Mouse (Mus musculus): ENCODE data around the gene Dthd1. TPM values are rescaled to one million over a fixed set of nuclear protein-coding genes. Genes with fewer than 3 reads are reported as not detected.
A peak's percentile ranks its signal among the peaks of the same experiment; 100 is the strongest.

The Dthd1 gene
- polyA plus RNA-seq, 1 experiment, result 0.05 TPM

- Histone ChIP-seq H3K4me1 (replicated peaks; ENCODE audit: control insufficient read depth, insufficient read depth, low read length) (peaks cover 3% of the 10 kb centered on the region), H3K4me3 (ENCODE audit: control insufficient read depth, insufficient read depth, low read length) (no peak overlapping the region), H3K27me3 (ENCODE audit: control insufficient read depth, insufficient read depth, low read length) (no peaks in the 10 kb centered on the region), H3K36me3 (ENCODE audit: control insufficient read depth, insufficient read depth, low read length) (no peaks in the 10 kb centered on the region), H3K27ac (ENCODE audit: control insufficient read depth, insufficient read depth, low read length) (no peak overlapping the region; the same call in 1 of the 2 replicates)
- WGBS, result 0% methylated on average over 2 of the region's 2 CpGs
- TF ChIP-seq CTCF (IDR thresholded peaks at IDR 0.05; ENCODE audit: borderline replicate concordance, control insufficient read depth, extremely low read depth, insufficient read depth, low read length, poor library complexity) (no peak), POLR2A (IDR thresholded peaks at IDR 0.05; ENCODE audit: control insufficient read depth, extremely low read depth, insufficient read depth, low read length, poor library complexity) (no peak)
- DNase-seq, result peak; percentile 67
Observed at GRCm38 (mm10) chr5:62858282-62858681, 44.7 kb downstream of the Dthd1 start.

GRCm38 (mm10) chr5:62864348-62864747 is 50.7 kb downstream of the Dthd1 start:
- WGBS, result 75% methylated on average over 3 of the region's 3 CpGs
- Histone ChIP-seq H3K27ac (ENCODE audit: control insufficient read depth, insufficient read depth, low read length) (no peak overlapping the region), H3K4me1 (replicated peaks; ENCODE audit: control insufficient read depth, insufficient read depth, low read length) (no peaks in the 10 kb centered on the region), H3K27me3 (ENCODE audit: control insufficient read depth, insufficient read depth, low read length) (no peaks in the 10 kb centered on the region), H3K4me3 (ENCODE audit: control insufficient read depth, insufficient read depth, low read length) (no peak overlapping the region), H3K36me3 (ENCODE audit: control insufficient read depth, insufficient read depth, low read length) (no peaks in the 10 kb centered on the region)
- no peak for DNase-seq
- TF ChIP-seq CTCF (IDR thresholded peaks at IDR 0.05; ENCODE audit: borderline replicate concordance, control insufficient read depth, extremely low read depth, insufficient read depth, low read length, poor library complexity) (no peak), POLR2A (IDR thresholded peaks at IDR 0.05; ENCODE audit: control insufficient read depth, extremely low read depth, insufficient read depth, low read length, poor library complexity) (no peak)

GRCm38 (mm10) chr5:62867003-62867402 is 53.4 kb downstream of the Dthd1 start:
- Histone ChIP-seq H3K4me1 (replicated peaks; ENCODE audit: control insufficient read depth, insufficient read depth, low read length) (no peaks in the 10 kb centered on the region), H3K4me3 (ENCODE audit: control insufficient read depth, insufficient read depth, low read length) (no peak overlapping the region)
- TF ChIP-seq CTCF (IDR thresholded peaks at IDR 0.05; ENCODE audit: borderline replicate concordance, control insufficient read depth, extremely low read depth, insufficient read depth, low read length, poor library complexity) (no peak), POLR2A (IDR thresholded peaks at IDR 0.05; ENCODE audit: control insufficient read depth, extremely low read depth, insufficient read depth, low read length, poor library complexity) (no peak)

GRCm38 (mm10) chr5:62879530-62879929 is 65.9 kb downstream of the Dthd1 start:
- no peak for DNase-seq
- Histone ChIP-seq H3K36me3 (ENCODE audit: control insufficient read depth, insufficient read depth, low read length) (no peaks in the 10 kb centered on the region), H3K27ac (ENCODE audit: control insufficient read depth, insufficient read depth, low read length) (no peak overlapping the region), H3K27me3 (ENCODE audit: control insufficient read depth, insufficient read depth, low read length) (no peaks in the 10 kb centered on the region), H3K4me1 (replicated peaks; ENCODE audit: control insufficient read depth, insufficient read depth, low read length) (no peaks in the 10 kb centered on the region), H3K4me3 (ENCODE audit: control insufficient read depth, insufficient read depth, low read length) (no peak overlapping the region)
- 69% methylated on average over 1 of the region's 1 CpGs for WGBS
- TF ChIP-seq POLR2A (IDR thresholded peaks at IDR 0.05; ENCODE audit: control insufficient read depth, extremely low read depth, insufficient read depth, low read length, poor library complexity) (no peak), CTCF (IDR thresholded peaks at IDR 0.05; ENCODE audit: borderline replicate concordance, control insufficient read depth, extremely low read depth, insufficient read depth, low read length, poor library complexity) (no peak)

More at GRCm38 (mm10) chr5:62867003-62867402, 53.4 kb downstream of the Dthd1 start:
- no peak for DNase-seq
- Histone ChIP-seq H3K36me3 (ENCODE audit: control insufficient read depth, insufficient read depth, low read length) (no peaks in the 10 kb centered on the region), H3K27ac (ENCODE audit: control insufficient read depth, insufficient read depth, low read length) (no peak overlapping the region), H3K27me3 (ENCODE audit: control insufficient read depth, insufficient read depth, low read length) (no peaks in the 10 kb centered on the region)

- H3K27ac ChIP-seq (ENCODE audit: control insufficient read depth, insufficient read depth, low read length), result no peak overlapping the region
- no peaks in the 10 kb centered on the region for H3K4me1 ChIP-seq (replicated peaks; ENCODE audit: control insufficient read depth, insufficient read depth, low read length)
- H3K27me3 ChIP-seq (ENCODE audit: control insufficient read depth, insufficient read depth, low read length), result no peaks in the 10 kb centered on the region
- TF ChIP-seq CTCF (IDR thresholded peaks at IDR 0.05; ENCODE audit: borderline replicate concordance, control insufficient read depth, extremely low read depth, insufficient read depth, low read length, poor library complexity) (no peak), POLR2A (IDR thresholded peaks at IDR 0.05; ENCODE audit: control insufficient read depth, extremely low read depth, insufficient read depth, low read length, poor library complexity) (no peak)
- no peak overlapping the region for H3K4me3 ChIP-seq (ENCODE audit: control insufficient read depth, insufficient read depth, low read length)
- WGBS, result 79% methylated on average over 3 of the region's 3 CpGs
- DNase-seq, result peak; percentile 21
- no peaks in the 10 kb centered on the region for H3K36me3 ChIP-seq (ENCODE audit: control insufficient read depth, insufficient read depth, low read length)
Observed at GRCm38 (mm10) chr5:62895326-62895725, 81.7 kb downstream of the Dthd1 start.

- 92% methylated on average over 2 of the region's 2 CpGs for WGBS
- H3K27ac ChIP-seq (ENCODE audit: control insufficient read depth, insufficient read depth, low read length), result no peak overlapping the region
- H3K36me3 ChIP-seq (ENCODE audit: control insufficient read depth, insufficient read depth, low read length), result no peaks in the 10 kb centered on the region
- no peak for DNase-seq
- H3K27me3 ChIP-seq (ENCODE audit: control insufficient read depth, insufficient read depth, low read length), result no peaks in the 10 kb centered on the region
- TF ChIP-seq CTCF (IDR thresholded peaks at IDR 0.05; ENCODE audit: borderline replicate concordance, control insufficient read depth, extremely low read depth, insufficient read depth, low read length, poor library complexity) (no peak), POLR2A (IDR thresholded peaks at IDR 0.05; ENCODE audit: control insufficient read depth, extremely low read depth, insufficient read depth, low read length, poor library complexity) (no peak)
- no peak overlapping the region for H3K4me3 ChIP-seq (ENCODE audit: control insufficient read depth, insufficient read depth, low read length)
- H3K4me1 ChIP-seq (replicated peaks; ENCODE audit: control insufficient read depth, insufficient read depth, low read length), result no peaks in the 10 kb centered on the region
Observed at GRCm38 (mm10) chr5:62906954-62907353, 93.3 kb downstream of the Dthd1 start.

- no peak for DNase-seq
- 60% methylated on average over 5 of the region's 5 CpGs for WGBS
- TF ChIP-seq POLR2A (IDR thresholded peaks at IDR 0.05; ENCODE audit: control insufficient read depth, extremely low read depth, insufficient read depth, low read length, poor library complexity) (no peak), CTCF (IDR thresholded peaks at IDR 0.05; ENCODE audit: borderline replicate concordance, control insufficient read depth, extremely low read depth, insufficient read depth, low read length, poor library complexity) (no peak)
- Histone ChIP-seq H3K27ac (ENCODE audit: control insufficient read depth, insufficient read depth, low read length) (no peak overlapping the region), H3K4me3 (ENCODE audit: control insufficient read depth, insufficient read depth, low read length) (no peak overlapping the region), H3K36me3 (ENCODE audit: control insufficient read depth, insufficient read depth, low read length) (no peaks in the 10 kb centered on the region), H3K27me3 (ENCODE audit: control insufficient read depth, insufficient read depth, low read length) (no peaks in the 10 kb centered on the region), H3K4me1 (replicated peaks; ENCODE audit: control insufficient read depth, insufficient read depth, low read length) (no peaks in the 10 kb centered on the region)
Observed at GRCm38 (mm10) chr5:62909074-62909473, 95.5 kb downstream of the Dthd1 start.

Data from thymus, adult 2 months (tissue).